Mouse (Mus musculus) MEL-GATA-1-ER (cell line): ENCODE data around the gene Map3k5.

ENCODE experiments used
- DNase-seq: peaks from one replicate; pipeline ENCODE4 v3.0.0-alpha.2; 2012; ENCODE audit warnings: low read depth; ENCODE audit errors: extremely low read depth

The Map3k5 gene

GRCm38 (mm10) chr10:20104271-20104931 is 170.1 kb downstream of the Map3k5 start:
- peak; percentile 75 for DNase-seq

- no peak for DNase-seq
Measured at GRCm38 (mm10) chr10:20105575-20105974, 171.3 kb downstream of the Map3k5 start.

GRCm38 (mm10) chr10:20107031-20107430 is 172.8 kb downstream of the Map3k5 start:
- DNase-seq: no peak

- no peak for DNase-seq
Measured at GRCm38 (mm10) chr10:20111508-20111907, 177.2 kb downstream of the Map3k5 start.

GRCm38 (mm10) chr10:20112026-20112973 is 178.0 kb downstream of the Map3k5 start:
- DNase-seq: no peak

- no peak for DNase-seq
Measured at GRCm38 (mm10) chr10:20119504-20120425, 185.5 kb downstream of the Map3k5 start.

GRCm38 (mm10) chr10:20121981-20122380 is 187.7 kb downstream of the Map3k5 start:
- DNase-seq: no peak

- DNase-seq: no peak
Measured at GRCm38 (mm10) chr10:20123401-20123800, 189.1 kb downstream of the Map3k5 start.

GRCm38 (mm10) chr10:20124576-20124975 is 190.3 kb downstream of the Map3k5 start:
- DNase-seq: no peak

- no peak for DNase-seq
Measured at GRCm38 (mm10) chr10:20125226-20125625, 191.0 kb downstream of the Map3k5 start.

GRCm38 (mm10) chr10:20132933-20133652 is 198.8 kb downstream of the Map3k5 start:
- no peak for DNase-seq

GRCm38 (mm10) chr10:20135350-20136058 is 201.2 kb downstream of the Map3k5 start:
- peak; percentile 89 for DNase-seq

- DNase-seq: no peak
Measured at GRCm38 (mm10) chr10:20136505-20136904, 202.2 kb downstream of the Map3k5 start.

- DNase-seq: no peak
Measured at GRCm38 (mm10) chr10:20141376-20141775, 207.1 kb downstream of the Map3k5 start.

GRCm38 (mm10) chr10:20148130-20148772 is 214.0 kb downstream of the Map3k5 start, which contains the start of gene Map7:
TSS of gene Map7 (plus strand) at chr10:20148471.
- DNase-seq: no peak

GRCm38 (mm10) chr10:20148773-20149120 is 214.5 kb downstream of the Map3k5 start:
- no peak for DNase-seq

GRCm38 (mm10) chr10:20149121-20149834 is 215.0 kb downstream of the Map3k5 start:
- no peak for DNase-seq

- DNase-seq: no peak
Measured at GRCm38 (mm10) chr10:20149835-20150355, 215.6 kb downstream of the Map3k5 start.

GRCm38 (mm10) chr10:20152131-20152530 is 217.9 kb downstream of the Map3k5 start:
- DNase-seq: no peak
